Mouse (Mus musculus): ENCODE data around the gene Gm13283.
"Not testable (repeated sequence)": the region's sequence is repeated elsewhere in the genome, so short reads cannot be mapped to it uniquely, and the experiment has no call there.

GRCm38 (mm10) chr4:88762341-88762740 is 2.4 kb downstream of the Gm13283 start:
- not testable (repeated sequence) for TF ChIP-seq CTCF (IDR thresholded peaks at IDR 0.05; ENCODE audit: extremely low read depth, insufficient read depth, insufficient read length, insufficient replicate concordance); POLR2A (IDR thresholded peaks at IDR 0.05; ENCODE audit: low read depth, low read length)
